In the genomic region with DNA sequence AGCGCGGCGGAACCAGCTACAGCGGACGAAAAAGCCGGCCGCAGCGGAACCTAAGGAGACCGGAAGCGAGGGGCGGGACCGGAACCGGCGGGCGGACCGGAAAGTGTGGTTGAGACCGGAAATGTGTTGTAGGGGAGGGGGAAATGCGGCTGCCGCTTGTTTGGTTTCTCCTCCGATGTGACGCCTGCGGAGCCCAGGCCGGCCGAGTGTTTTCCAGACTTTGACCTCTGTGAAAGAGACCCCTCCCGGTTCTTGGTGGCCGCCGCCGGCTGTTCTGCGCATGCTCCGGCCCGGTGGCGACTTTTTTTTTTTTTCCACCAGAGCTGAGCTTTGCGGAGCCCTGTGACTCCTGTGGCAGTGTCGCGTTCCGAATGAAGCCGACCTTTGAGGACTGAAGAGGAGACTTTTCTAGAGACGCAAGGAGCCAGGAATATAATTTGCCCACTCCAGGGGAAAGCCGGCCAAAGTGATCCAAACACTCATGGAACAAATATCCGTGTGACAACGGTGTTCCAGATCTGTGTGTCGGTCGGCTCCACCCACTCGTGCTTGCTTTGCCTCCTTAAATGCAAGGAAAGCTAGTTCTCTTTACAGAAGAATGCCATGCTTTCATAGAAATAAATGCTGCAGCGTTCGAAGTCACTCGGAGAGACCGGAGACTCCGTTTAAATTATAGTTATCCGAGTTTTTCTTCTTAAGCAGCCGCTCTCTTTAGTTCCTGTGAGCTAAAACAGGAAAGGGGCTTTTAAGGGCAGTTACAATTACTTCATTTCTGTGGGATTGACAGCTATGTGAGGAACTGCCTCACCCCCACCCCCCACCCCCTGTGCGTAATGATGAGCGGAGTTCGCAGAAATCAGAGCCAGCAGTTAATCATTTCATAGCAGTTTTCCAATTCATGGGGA, we compare ENCODE assay signal across 8 mouse cellular contexts. TPM values are rescaled to one million over a fixed set of nuclear protein-coding genes. Genes with fewer than 3 reads are reported as not detected.
A peak's percentile ranks its signal among the peaks of the same experiment; 100 is the strongest.
DNase-seq lines count a peak whose midpoint lies in the region; ATAC-seq lines count a peak whose summit lies in the region.

Gene Ublcp1 (minus strand): TSS at position 67 of the 905 bp plus-strand sequence.

- under 1% methylated on average over 54 of the region's 54 CpGs for WGBS in hindbrain, embryonic 15.5 days

- peak within 1 kb of the TSS; percentile 88 for H3K4me3 ChIP-seq in hindbrain, embryonic 15.5 days

- ATAC-seq in hindbrain, embryonic 15.5 days (ENCODE audit: low FRiP score, low read depth) = peak; percentile 96

- no peaks in the 10 kb centered on the region for H3K9me3 ChIP-seq in hindbrain, embryonic 15.5 days

- H3K9ac ChIP-seq in hindbrain, embryonic 15.5 days = peak within 1 kb of the TSS; percentile 88

- H3K36me3 ChIP-seq in hindbrain, embryonic 15.5 days = peaks cover 3% of the 10 kb centered on the region; the same call in 1 of the 2 replicates

- H3K4me2 ChIP-seq in hindbrain, embryonic 15.5 days = peak within 1 kb of the TSS; percentile 81

- DNase-seq in R1 (ENCODE audit: low read depth, low spot score) = peak; percentile 96
- peak; percentile 94 to 95 for DNase-seq in cerebellum, postnatal 25 days
- peak; percentile 92 to 93 for DNase-seq in frontal cortex, postnatal 36 days (ENCODE audit: low spot score in 2 of 2)
- peak; percentile 85 for DNase-seq in left cerebral cortex, adult 11 months (ENCODE audit: low spot score)
- DNase-seq in lung, postnatal 4 days = peak; percentile 97
- peak; percentile 89 for DNase-seq in retina, postnatal 7 days (ENCODE audit: low read depth, low spot score)
- peak; percentile 90 for DNase-seq in urinary bladder, adult 2 months (ENCODE audit: low spot score)

- H3K27ac ChIP-seq in hindbrain, embryonic 15.5 days (replicated peaks) = peak within 1 kb of the TSS; percentile 85

- H3K27me3 ChIP-seq in hindbrain, embryonic 15.5 days = no peaks in the 10 kb centered on the region

- peaks cover 21% of the 10 kb centered on the region for H3K4me1 ChIP-seq in hindbrain, embryonic 15.5 days (replicated peaks)

RNA-seq across cellular contexts. Expression of gene Ublcp1, which starts in this region (rescaled TPM):
- polyA plus RNA-seq in hindbrain, embryonic 15.5 days (2015; fragmentation: Nextera tagmentation; extraction: Ambion mirVana) = 56.0 and 57.0 TPM in 2 replicates
- 43.9 and 50.8 TPM in 2 replicates for polyA plus RNA-seq in urinary bladder, adult 2 months (2012; rRNA removed)

Comparison
In these comparisons a context has a peak if more than half of its experiments do, and no peak if none do; other contexts are left out.
1. Peak in every context shown above with its lines: DNase-seq, ATAC-seq, H3K4me3 ChIP-seq and H3K27ac ChIP-seq.